Mouse (Mus musculus): ENCODE data around the gene Srm. TPM values are rescaled to one million over a fixed set of nuclear protein-coding genes. Genes with fewer than 3 reads are reported as not detected.

Srm gene
- polyA plus RNA-seq, 1 experiment, result 33.1 TPM

GRCm38 (mm10) chr4:148589565-148589964 is 1.7 kb upstream of the Srm start:
- Histone ChIP-seq H3K27me3 (replicated peaks; ENCODE audit: control insufficient read depth, insufficient read depth, low read length) (no peaks in the 10 kb centered on the region), H3K36me3 (ENCODE audit: control insufficient read depth, insufficient read depth, low read length) (no peaks in the 10 kb centered on the region), H3K4me1 (ENCODE audit: control insufficient read depth, insufficient read depth, low read length) (peaks cover 8% of the 10 kb centered on the region; the same call in 1 of the 2 replicates), H3K27ac (ENCODE audit: insufficient read depth, low read depth, low read length) (no peak overlapping the region), H3K4me3 (ENCODE audit: insufficient read depth, low read depth, low read length) (no peak overlapping the region)
- TF ChIP-seq CTCF (conservative IDR thresholded peaks at IDR 0.05; ENCODE audit: insufficient read depth, insufficient read length, low read depth, low read length), result no peak
- no peak for TF ChIP-seq POLR2A (IDR thresholded peaks at IDR 0.05; ENCODE audit: low read depth, low read length)
- peak; percentile 58 for DNase-seq
- 60% methylated on average over 8 of the region's 8 CpGs for WGBS

- H3K36me3 ChIP-seq (ENCODE audit: control insufficient read depth, insufficient read depth, low read length), result no peaks in the 10 kb centered on the region
- DNase-seq, result no peak
- peaks cover 8% of the 10 kb centered on the region; the same call in 1 of the 2 replicates for H3K4me1 ChIP-seq (ENCODE audit: control insufficient read depth, insufficient read depth, low read length)
- TF ChIP-seq CTCF (conservative IDR thresholded peaks at IDR 0.05; ENCODE audit: insufficient read depth, insufficient read length, low read depth, low read length), result no peak
- TF ChIP-seq POLR2A (IDR thresholded peaks at IDR 0.05; ENCODE audit: low read depth, low read length), result no peak
- H3K4me3 ChIP-seq (ENCODE audit: insufficient read depth, low read depth, low read length), result peak overlapping the region; percentile 77
- H3K27ac ChIP-seq (ENCODE audit: insufficient read depth, low read depth, low read length), result no peak overlapping the region
- 5% methylated on average over 18 of the region's 18 CpGs for WGBS
- no peaks in the 10 kb centered on the region for H3K27me3 ChIP-seq (replicated peaks; ENCODE audit: control insufficient read depth, insufficient read depth, low read length)
Measured at GRCm38 (mm10) chr4:148590421-148591170, 707 bp upstream of the Srm start.

- WGBS, result 1% methylated on average over 53 of the region's 53 CpGs
- Histone ChIP-seq H3K27ac (ENCODE audit: insufficient read depth, low read depth, low read length) (no peak overlapping the region), H3K4me1 (ENCODE audit: control insufficient read depth, insufficient read depth, low read length) (peaks cover 8% of the 10 kb centered on the region; the same call in 1 of the 2 replicates), H3K27me3 (replicated peaks; ENCODE audit: control insufficient read depth, insufficient read depth, low read length) (no peaks in the 10 kb centered on the region), H3K36me3 (ENCODE audit: control insufficient read depth, insufficient read depth, low read length) (no peaks in the 10 kb centered on the region), H3K4me3 (ENCODE audit: insufficient read depth, low read depth, low read length) (peak overlapping the region; percentile 81)
- DNase-seq, result no peak
- TF ChIP-seq CTCF (conservative IDR thresholded peaks at IDR 0.05; ENCODE audit: insufficient read depth, insufficient read length, low read depth, low read length) (no peak), POLR2A (IDR thresholded peaks at IDR 0.05; ENCODE audit: low read depth, low read length) (no peak)
Measured at GRCm38 (mm10) chr4:148591637-148592380, 506 bp downstream of the Srm start.

GRCm38 (mm10) chr4:148593996-148594395 is 2.7 kb downstream of the Srm start:
- Histone ChIP-seq H3K36me3 (ENCODE audit: control insufficient read depth, insufficient read depth, low read length) (no peaks in the 10 kb centered on the region), H3K27me3 (replicated peaks; ENCODE audit: control insufficient read depth, insufficient read depth, low read length) (no peaks in the 10 kb centered on the region), H3K4me1 (ENCODE audit: control insufficient read depth, insufficient read depth, low read length) (peaks cover 8% of the 10 kb centered on the region; the same call in 1 of the 2 replicates), H3K27ac (ENCODE audit: insufficient read depth, low read depth, low read length) (no peak overlapping the region), H3K4me3 (ENCODE audit: insufficient read depth, low read depth, low read length) (no peak overlapping the region)
- DNase-seq, result no peak
- WGBS, result 94% methylated on average over 11 of the region's 11 CpGs
- no peak for TF ChIP-seq CTCF (conservative IDR thresholded peaks at IDR 0.05; ENCODE audit: insufficient read depth, insufficient read length, low read depth, low read length)
- TF ChIP-seq POLR2A (IDR thresholded peaks at IDR 0.05; ENCODE audit: low read depth, low read length), result no peak

GRCm38 (mm10) chr4:148595916-148596315 is 4.6 kb downstream of the Srm start:
- 90% methylated on average over 6 of the region's 6 CpGs for WGBS
- H3K36me3 ChIP-seq (ENCODE audit: control insufficient read depth, insufficient read depth, low read length), result no peaks in the 10 kb centered on the region
- TF ChIP-seq CTCF (conservative IDR thresholded peaks at IDR 0.05; ENCODE audit: insufficient read depth, insufficient read length, low read depth, low read length) (no peak), POLR2A (IDR thresholded peaks at IDR 0.05; ENCODE audit: low read depth, low read length) (no peak)
- H3K4me1 ChIP-seq (ENCODE audit: control insufficient read depth, insufficient read depth, low read length), result peaks cover 5% of the 10 kb centered on the region; the same call in 1 of the 2 replicates
- no peaks in the 10 kb centered on the region for H3K27me3 ChIP-seq (replicated peaks; ENCODE audit: control insufficient read depth, insufficient read depth, low read length)
- no peak for DNase-seq
- H3K4me3 ChIP-seq (ENCODE audit: insufficient read depth, low read depth, low read length), result no peak overlapping the region
- no peak overlapping the region for H3K27ac ChIP-seq (ENCODE audit: insufficient read depth, low read depth, low read length)

- H3K27me3 ChIP-seq (replicated peaks; ENCODE audit: control insufficient read depth, insufficient read depth, low read length), result no peaks in the 10 kb centered on the region
- TF ChIP-seq CTCF (conservative IDR thresholded peaks at IDR 0.05; ENCODE audit: insufficient read depth, insufficient read length, low read depth, low read length) (no peak), POLR2A (IDR thresholded peaks at IDR 0.05; ENCODE audit: low read depth, low read length) (no peak)
- H3K4me1 ChIP-seq (ENCODE audit: control insufficient read depth, insufficient read depth, low read length), result peaks cover 5% of the 10 kb centered on the region; the same call in 1 of the 2 replicates
- H3K36me3 ChIP-seq (ENCODE audit: control insufficient read depth, insufficient read depth, low read length), result no peaks in the 10 kb centered on the region
- WGBS, result 98% methylated on average over 3 of the region's 3 CpGs
- H3K27ac ChIP-seq (ENCODE audit: insufficient read depth, low read depth, low read length), result no peak overlapping the region
- DNase-seq, result no peak
- no peak overlapping the region for H3K4me3 ChIP-seq (ENCODE audit: insufficient read depth, low read depth, low read length)
Measured at GRCm38 (mm10) chr4:148596731-148597130, 5.4 kb downstream of the Srm start.

- no peak for DNase-seq
- H3K27me3 ChIP-seq (replicated peaks; ENCODE audit: control insufficient read depth, insufficient read depth, low read length), result no peaks in the 10 kb centered on the region
- H3K27ac ChIP-seq (ENCODE audit: insufficient read depth, low read depth, low read length), result no peak overlapping the region
- H3K4me3 ChIP-seq (ENCODE audit: insufficient read depth, low read depth, low read length), result no peak overlapping the region
- TF ChIP-seq CTCF (conservative IDR thresholded peaks at IDR 0.05; ENCODE audit: insufficient read depth, insufficient read length, low read depth, low read length) (no peak), POLR2A (IDR thresholded peaks at IDR 0.05; ENCODE audit: low read depth, low read length) (no peak)
- H3K4me1 ChIP-seq (ENCODE audit: control insufficient read depth, insufficient read depth, low read length), result no peaks in the 10 kb centered on the region
- H3K36me3 ChIP-seq (ENCODE audit: control insufficient read depth, insufficient read depth, low read length), result no peaks in the 10 kb centered on the region
- 92% methylated on average over 12 of the region's 12 CpGs for WGBS
Measured at GRCm38 (mm10) chr4:148598826-148599225, 7.5 kb downstream of the Srm start.
